Mouse (Mus musculus) intestine, embryonic 15.5 days (tissue): Measurements from ENCODE around the gene Xpo5. TPM values are rescaled to one million over a fixed set of nuclear protein-coding genes. Genes with fewer than 3 reads are reported as not detected.

ENCODE experiments used
- ATAC-seq: fragments of 200-750 bp; cut with Nextera tagmentation; 2 replicates; pipeline ENCODE4 v1.8.0; 2017; ENCODE audit warnings: moderate TSS enrichment, moderate library complexity
- H3K27ac ChIP-seq: fragments of 300-500 bp; sonication (generic); 2 replicates; pipeline ENCODE4 v1.5.1; 2015; ENCODE audit warnings: mild to moderate bottlenecking, inconsistent platforms
- H3K27me3 ChIP-seq: fragments of 300-500 bp; sonication (generic); replicated peaks from 2 replicates; pipeline ENCODE4 v1.6.1; 2015; ENCODE audit warnings: inconsistent platforms
- H3K36me3 ChIP-seq: fragments of 300-500 bp; sonication (generic); 2 replicates; pipeline ENCODE4 v1.6.1; 2015; ENCODE audit warnings: inconsistent platforms
- H3K4me1 ChIP-seq: fragments of 300-500 bp; sonication (generic); replicated peaks from 2 replicates; pipeline ENCODE4 v1.6.1; 2015; ENCODE audit warnings: inconsistent platforms
- H3K4me2 ChIP-seq: fragments of 300-500 bp; sonication (generic); replicated peaks from 2 replicates; pipeline ENCODE4 v1.6.1; 2015; ENCODE audit warnings: mild to moderate bottlenecking, inconsistent platforms
- H3K4me3 ChIP-seq: fragments of 300-500 bp; sonication (generic); replicated peaks from 2 replicates; pipeline ENCODE4 v1.5.1; 2015; ENCODE audit warnings: inconsistent platforms
- H3K9ac ChIP-seq: fragments of 300-500 bp; sonication (generic); 2 replicates; pipeline ENCODE4 v1.6.1; 2015; ENCODE audit warnings: inconsistent platforms
- H3K9me3 ChIP-seq: fragments of 300-500 bp; sonication (generic); 2 replicates; pipeline ENCODE4 v1.6.1; 2016; ENCODE audit warnings: inconsistent platforms
- WGBS: fragments of 180-500 bp; shearing (Covaris S2); methylation state at CpG from one replicate; pipeline ENCODE4 v1.1.7; 2015; 5-methylcytosine and 5-hydroxymethylcytosine counted together
- microRNA counts: library from miRNA; unstranded; fragments of <30 nt; microRNA quantifications from one replicate; lab custom pipeline; 2016
- polyA plus RNA-seq: library from polyadenylated mRNA; unstranded; fragments of >200 nt; fragmentation: Nextera tagmentation; extraction: Ambion mirVana; gene quantifications from 2 replicates; pipeline ENCODE4 v1.2.1, GENCODE M21; 2015

Xpo5 gene
- polyA plus RNA-seq, 1 experiment from 2014 or later, result 31.9 TPM

DNA sequence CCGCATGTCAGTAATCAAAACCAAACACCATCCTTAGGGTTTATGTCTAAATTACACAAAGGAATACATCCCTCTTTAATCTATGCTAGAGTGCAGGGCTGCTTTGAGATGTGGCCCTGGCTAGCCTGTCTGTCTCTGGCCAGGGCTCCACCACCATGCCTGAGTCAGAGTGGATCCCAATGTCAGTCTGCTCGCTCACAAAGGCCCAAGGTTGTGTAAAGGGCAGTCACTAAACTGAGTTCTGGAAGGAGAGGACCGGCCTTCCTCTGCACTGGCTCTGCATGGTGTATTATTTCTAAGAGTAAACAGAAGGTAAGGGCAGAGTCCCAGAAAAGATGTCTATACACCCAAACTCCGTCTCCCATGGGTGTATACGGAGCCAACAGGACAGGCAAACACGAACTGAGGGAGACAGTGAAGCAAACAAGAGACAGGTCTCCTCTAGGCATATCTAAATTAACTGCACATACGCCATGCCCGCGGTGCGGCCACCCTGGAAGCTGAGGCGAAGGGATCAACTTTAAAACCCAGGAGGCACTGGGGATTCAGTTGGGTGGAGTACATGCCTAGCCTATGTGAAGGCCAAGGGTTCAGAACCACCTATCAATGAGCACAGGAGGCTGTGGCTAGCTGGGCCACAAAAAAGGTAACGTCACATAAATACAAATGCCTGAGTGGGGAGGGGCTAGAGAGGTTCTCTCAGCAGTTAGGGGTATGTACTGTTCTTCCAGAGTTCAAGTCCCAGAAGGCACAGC, 75.6 kb downstream of the Xpo5 start:
- Histone ChIP-seq H3K9me3 (no peaks in the 10 kb centered on the region), H3K4me3 (no peak overlapping the region), H3K36me3 (peaks cover 11% of the 10 kb centered on the region), H3K9ac (no peak overlapping the region), H3K4me1 (peaks cover 4% of the 10 kb centered on the region; the same call in 1 of the 2 replicates), H3K27me3 (no peaks in the 10 kb centered on the region), H3K4me2 (no peak overlapping the region), H3K27ac (no peak overlapping the region)
- no peak for ATAC-seq
- WGBS, result 91% methylated on average over 12 of the region's 12 CpGs

DNA sequence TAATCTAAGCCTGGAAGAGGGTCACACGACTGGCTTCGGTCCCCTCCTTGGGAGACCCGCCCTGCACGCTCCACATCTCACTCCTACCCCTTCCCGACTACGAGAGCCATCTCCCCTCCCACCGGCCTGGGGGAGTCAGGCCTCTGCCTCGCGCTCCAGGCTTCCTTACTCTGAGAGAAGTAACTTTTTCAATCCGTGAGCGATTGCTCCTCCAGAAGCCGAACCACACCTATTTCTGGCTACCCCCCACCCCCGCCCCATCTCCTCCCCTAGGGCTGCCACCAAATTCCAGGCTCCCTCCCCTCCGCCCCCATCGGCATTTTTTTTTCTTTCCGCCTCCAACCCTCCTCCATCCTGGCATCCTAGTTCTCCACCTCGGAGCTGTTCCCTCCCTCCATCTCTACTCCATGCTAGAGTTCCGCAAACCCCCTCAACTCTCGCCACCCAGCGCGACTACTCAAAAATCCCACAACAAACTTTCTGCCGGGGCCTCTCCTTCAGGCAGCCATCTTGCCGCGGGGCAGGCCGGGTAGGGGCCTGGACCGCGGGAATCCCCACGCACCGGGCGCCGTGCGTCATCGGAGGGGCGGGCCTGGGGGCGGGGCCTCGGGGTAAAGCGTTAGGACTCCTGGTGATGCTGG, 80.0 kb downstream of the Xpo5 start, which contains the start of gene Tjap1:
Tjap1 (minus strand) TSS at position 544 of the 641 bp plus-strand sequence.
- Histone ChIP-seq H3K9ac (peak within 1 kb of the TSS; percentile 78), H3K27ac (peak within 1 kb of the TSS; percentile 89), H3K4me3 (peak within 1 kb of the TSS; percentile 64), H3K9me3 (no peaks in the 10 kb centered on the region), H3K36me3 (peaks cover 11% of the 10 kb centered on the region), H3K4me2 (peak within 1 kb of the TSS; percentile 90), H3K4me1 (peaks cover 7% of the 10 kb centered on the region; the same call in 1 of the 2 replicates), H3K27me3 (no peaks in the 10 kb centered on the region)
- WGBS, result 0% methylated on average over 37 of the region's 37 CpGs
- peak; percentile 99 for ATAC-seq

DNA sequence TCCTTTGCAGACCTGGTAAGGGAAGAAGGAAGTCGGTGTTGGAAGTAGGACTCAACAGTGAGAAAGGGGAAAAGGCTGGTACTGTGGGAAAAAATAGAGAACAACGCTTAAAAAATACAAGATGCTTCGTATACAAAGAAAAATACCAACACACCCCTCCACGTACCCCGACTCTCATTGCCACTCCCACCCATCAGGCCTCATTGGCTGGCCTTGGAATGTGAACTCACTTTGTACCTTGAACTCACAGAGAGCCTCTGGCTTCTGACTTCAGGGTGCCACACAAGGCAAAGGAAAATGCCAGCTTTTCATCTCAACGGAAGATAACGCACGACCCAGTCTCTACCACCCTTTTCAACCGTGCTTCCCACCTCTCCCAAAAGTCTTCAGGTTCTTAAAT, 80.6 kb downstream of the Xpo5 start:
- peak; percentile 74 for ATAC-seq

DNA sequence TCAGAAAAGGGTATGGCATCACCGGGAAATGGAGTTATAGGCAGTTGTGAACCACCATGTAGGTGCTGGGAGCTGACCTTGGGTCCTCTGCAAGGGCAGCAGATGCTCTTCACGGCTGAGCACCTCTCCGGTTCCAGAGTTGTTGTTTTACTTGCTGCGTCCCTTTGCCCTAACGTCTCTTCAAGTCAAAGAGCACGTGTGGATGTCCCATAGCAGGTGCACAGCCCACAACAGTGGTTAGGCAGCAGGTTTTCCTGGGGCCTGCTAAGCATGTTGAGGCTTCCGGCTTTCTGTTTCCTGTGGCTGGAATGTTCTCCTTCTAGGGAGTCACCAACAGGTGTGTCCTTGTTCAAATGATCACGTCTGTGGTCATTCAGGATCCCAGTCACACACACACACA, 81.3 kb downstream of the Xpo5 start:
- Histone ChIP-seq H3K27me3 (no peaks in the 10 kb centered on the region), H3K36me3 (peaks cover under 1% of the 10 kb centered on the region; the same call in 1 of the 2 replicates), H3K9me3 (no peaks in the 10 kb centered on the region), H3K4me3 (no peak overlapping the region), H3K4me2 (no peak overlapping the region), H3K27ac (no peak overlapping the region), H3K4me1 (peaks cover 16% of the 10 kb centered on the region; the same call in 1 of the 2 replicates), H3K9ac (no peak overlapping the region)
- no peak for ATAC-seq
- WGBS, result 88% methylated on average over 8 of the region's 8 CpGs

More for the DNA sequence above, 80.6 kb downstream of the Xpo5 start:
- peak overlapping the region; percentile 64 for H3K4me3 ChIP-seq
- H3K27me3 ChIP-seq, result no peaks in the 10 kb centered on the region
- peak overlapping the region; percentile 90 for H3K4me2 ChIP-seq
- H3K9me3 ChIP-seq, result no peaks in the 10 kb centered on the region
- H3K36me3 ChIP-seq, result peaks cover 8% of the 10 kb centered on the region
- peak overlapping the region; percentile 89; the same call in 1 of the 2 replicates for H3K27ac ChIP-seq
- H3K4me1 ChIP-seq, result peaks cover 13% of the 10 kb centered on the region; the same call in 1 of the 2 replicates
- H3K9ac ChIP-seq, result peak overlapping the region; percentile 78; the same call in 1 of the 2 replicates
- WGBS, result 22% methylated on average over 9 of the region's 9 CpGs

DNA sequence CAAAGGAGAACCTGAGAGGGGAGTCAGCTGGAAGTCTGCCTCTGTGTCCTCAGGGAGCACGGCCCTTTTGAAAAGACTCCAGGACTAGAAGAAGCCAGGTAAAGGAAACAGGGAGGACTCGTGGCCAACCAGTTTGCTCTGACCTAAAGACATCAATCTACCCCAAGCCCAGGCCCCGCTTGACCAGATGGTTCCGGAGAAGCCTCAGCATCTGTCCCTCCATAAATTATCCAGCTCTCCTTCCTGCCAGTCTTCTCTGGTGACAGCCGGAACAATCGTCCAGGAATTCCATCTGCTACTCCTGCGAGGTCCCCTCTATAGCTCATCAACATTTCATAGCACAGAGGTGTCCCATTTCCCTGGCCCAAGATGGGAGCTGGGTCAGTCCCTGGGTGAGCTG, 82.1 kb downstream of the Xpo5 start:
- Histone ChIP-seq H3K9ac (no peak overlapping the region), H3K27ac (no peak overlapping the region), H3K4me2 (no peak overlapping the region), H3K27me3 (no peaks in the 10 kb centered on the region), H3K4me1 (peaks cover 16% of the 10 kb centered on the region; the same call in 1 of the 2 replicates), H3K9me3 (no peaks in the 10 kb centered on the region), H3K36me3 (no peaks in the 10 kb centered on the region), H3K4me3 (no peak overlapping the region)
- ATAC-seq, result no peak
- WGBS, result 49% methylated on average over 7 of the region's 7 CpGs

DNA sequence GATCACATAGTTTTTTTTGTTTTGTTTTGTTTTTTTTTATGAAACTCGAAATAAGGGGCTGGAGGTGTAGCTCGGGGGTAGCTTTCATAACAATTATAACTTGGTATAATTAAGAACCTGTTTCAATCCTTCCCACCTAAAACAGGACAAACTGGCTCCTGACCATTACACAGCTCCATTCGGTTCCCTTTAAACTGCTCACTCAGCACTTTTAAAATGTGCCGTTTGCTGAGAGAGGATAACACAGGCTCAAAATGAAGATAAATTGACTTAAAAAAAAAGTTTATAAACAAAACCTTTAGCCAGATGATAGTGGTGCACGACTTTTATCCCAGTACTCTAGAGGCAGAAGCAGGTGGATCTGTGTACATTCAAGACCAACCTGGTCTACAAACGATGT, 82.8 kb downstream of the Xpo5 start:
- H3K4me3 ChIP-seq, result no peak overlapping the region
- no peaks in the 10 kb centered on the region for H3K9me3 ChIP-seq
- H3K27ac ChIP-seq, result no peak overlapping the region
- H3K36me3 ChIP-seq, result no peaks in the 10 kb centered on the region
- ATAC-seq, result no peak
- 42% methylated on average over 6 of the region's 6 CpGs for WGBS
- H3K4me2 ChIP-seq, result no peak overlapping the region
- H3K27me3 ChIP-seq, result no peaks in the 10 kb centered on the region
- peaks cover 16% of the 10 kb centered on the region; the same call in 1 of the 2 replicates for H3K4me1 ChIP-seq
- H3K9ac ChIP-seq, result no peak overlapping the region

DNA sequence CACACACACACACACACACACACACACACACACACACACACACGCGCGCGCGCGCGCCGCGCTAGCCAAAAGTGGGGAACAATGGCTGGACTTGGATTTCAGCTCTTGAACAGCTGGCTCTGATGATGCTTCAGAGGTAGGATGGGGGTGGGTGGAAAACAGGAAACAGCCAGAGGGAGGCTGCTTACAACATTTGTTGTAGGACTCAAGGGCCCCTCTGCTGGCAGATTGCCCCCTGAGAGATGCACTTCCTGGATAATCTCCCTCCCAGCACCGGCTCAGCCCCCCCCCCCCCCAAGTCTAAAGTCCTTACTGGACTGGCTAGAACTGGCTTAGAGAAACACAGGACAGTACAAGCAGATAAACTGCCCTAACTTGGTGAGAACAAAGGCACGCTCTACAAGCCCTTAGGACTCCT, 85.1 kb downstream of the Xpo5 start:
- no peaks in the 10 kb centered on the region for H3K9me3 ChIP-seq
- H3K4me1 ChIP-seq, result peaks cover 12% of the 10 kb centered on the region; the same call in 1 of the 2 replicates
- no peak overlapping the region for H3K4me3 ChIP-seq
- H3K36me3 ChIP-seq, result no peaks in the 10 kb centered on the region
- WGBS, result 61% methylated on average over 11 of the region's 11 CpGs
- H3K4me2 ChIP-seq, result peak overlapping the region; percentile 19; the same call in 1 of the 2 replicates
- H3K9ac ChIP-seq, result no peak overlapping the region
- ATAC-seq, result peak; percentile 59
- H3K27ac ChIP-seq, result peak overlapping the region; percentile 54; the same call in 1 of the 2 replicates
- H3K27me3 ChIP-seq, result no peaks in the 10 kb centered on the region

MicroRNAs encoded within 50 kb of the gene (microRNA counts, 519-probe panel; counts per million panel counts)
- microRNA mmu-miR-693-3p (lab: Ali Mortazavi, UCI), result 97.1 counts per million, percentile 29 among the panel's probes with 10 or more counts
- 97.1 counts per million, percentile 29 among the panel's probes with 10 or more counts for microRNA mmu-miR-693-5p (lab: Ali Mortazavi, UCI)

Other genes starting within 250 kb of the Xpo5 start
- gene Vegfa, start 170.4 kb upstream of the Xpo5 start, polyA plus RNA-seq, result 3.6 and 4.7 TPM in 2 replicates
- gene Mrps18a, start 91.8 kb upstream of the Xpo5 start, polyA plus RNA-seq, result 153 and 158 TPM in 2 replicates
- gene Rsph9, start 58.6 kb upstream of the Xpo5 start, polyA plus RNA-seq, result 8.1 and 8.6 TPM in 2 replicates
- gene Mad2l1bp, start 49.2 kb upstream of the Xpo5 start, polyA plus RNA-seq, result 33.8 and 36.3 TPM in 2 replicates
- 25.1 and 32.4 TPM in 2 replicates for gene Gtpbp2, start 41.8 kb upstream of the Xpo5 start, polyA plus RNA-seq
- gene Polh, start 137 bp upstream of the Xpo5 start, polyA plus RNA-seq, result 13.4 and 14.8 TPM in 2 replicates
- 75.3 and 75.8 TPM in 2 replicates for gene Polr1c, start 45.3 kb downstream of the Xpo5 start, polyA plus RNA-seq
- 86.8 and 111 TPM in 2 replicates for gene Yipf3, start 45.3 kb downstream of the Xpo5 start, polyA plus RNA-seq
- gene Lrrc73, start 50.7 kb downstream of the Xpo5 start, polyA plus RNA-seq, result 0.46 and 0.69 TPM in 2 replicates
- 28.6 and 29.6 TPM in 2 replicates for gene Tjap1, start 80.2 kb downstream of the Xpo5 start, polyA plus RNA-seq
- gene Dlk2, start 94.6 kb downstream of the Xpo5 start, polyA plus RNA-seq, result 0.64 and 0.77 TPM in 2 replicates
- 6.3 and 7.4 TPM in 2 replicates for gene Abcc10, start 125.6 kb downstream of the Xpo5 start, polyA plus RNA-seq
- gene Zfp318, start 180.9 kb downstream of the Xpo5 start, polyA plus RNA-seq, result 6.6 and 7.1 TPM in 2 replicates
- 0.92 TPM in 1 of 2 replicates, not detected in the other for gene Crip3, start 226.1 kb downstream of the Xpo5 start, polyA plus RNA-seq
- gene Slc22a7, start 235.7 kb downstream of the Xpo5 start, polyA plus RNA-seq, result not detected in 2 replicates